Mouse (Mus musculus) testis, adult 2 months (tissue): ENCODE results near the gene Raly. TPM values are rescaled to one million over a fixed set of nuclear protein-coding genes. Genes with fewer than 3 reads are reported as not detected.

ENCODE experiments used
- H3K27ac ChIP-seq: fragments of 200-500 bp; 2 replicates; pipeline ENCODE4 v1.5.1; 2012; ENCODE audit warnings: low read depth, low read length; ENCODE audit not compliant: control insufficient read depth, insufficient read depth
- H3K27me3 ChIP-seq: fragments of 200-500 bp; 2 replicates; pipeline ENCODE4 v1.6.1; 2012; ENCODE audit warnings: mild to moderate bottlenecking, low read length, moderate library complexity; ENCODE audit not compliant: control insufficient read depth, insufficient read depth
- H3K36me3 ChIP-seq: fragments of 200-500 bp; 2 replicates; pipeline ENCODE4 v1.6.1; 2012; ENCODE audit warnings: mild to moderate bottlenecking, low read length; ENCODE audit not compliant: control insufficient read depth, insufficient read depth
- H3K4me1 ChIP-seq: fragments of 200-500 bp; 2 replicates; pipeline ENCODE4 v1.6.1; 2012; ENCODE audit warnings: low read length; ENCODE audit not compliant: control insufficient read depth, insufficient read depth
- H3K4me3 ChIP-seq: fragments of 200-500 bp; 2 replicates; pipeline ENCODE4 v1.5.1; 2012; ENCODE audit warnings: low read depth, mild to moderate bottlenecking, low read length, moderate library complexity, mixed read lengths; ENCODE audit not compliant: control insufficient read depth
- CTCF ChIP-seq: fragments of 200-500 bp; IDR thresholded peaks from 2 replicates; pipeline ENCODE4 v1.5.1; 2012; ENCODE audit warnings: low read depth, mild to moderate bottlenecking, inconsistent platforms, low read length, moderate library complexity; ENCODE audit not compliant: control insufficient read depth, insufficient read depth, insufficient replicate concordance
- POLR2A ChIP-seq: fragments of 200-500 bp; IDR thresholded peaks from 2 replicates; pipeline ENCODE4 v1.6.1; 2012; ENCODE audit warnings: low read depth, mild to moderate bottlenecking, inconsistent platforms, low read length, moderate library complexity; ENCODE audit not compliant: control insufficient read depth
- polyA plus RNA-seq: library from polyadenylated mRNA; depleted of rRNA; stranded (reverse); fragments of >200 nt; gene quantifications from 2 replicates; pipeline ENCODE4 v1.2.3, GENCODE M21; 2012

The Raly gene
- polyA plus RNA-seq, 1 experiment: 62.8 TPM

DNA sequence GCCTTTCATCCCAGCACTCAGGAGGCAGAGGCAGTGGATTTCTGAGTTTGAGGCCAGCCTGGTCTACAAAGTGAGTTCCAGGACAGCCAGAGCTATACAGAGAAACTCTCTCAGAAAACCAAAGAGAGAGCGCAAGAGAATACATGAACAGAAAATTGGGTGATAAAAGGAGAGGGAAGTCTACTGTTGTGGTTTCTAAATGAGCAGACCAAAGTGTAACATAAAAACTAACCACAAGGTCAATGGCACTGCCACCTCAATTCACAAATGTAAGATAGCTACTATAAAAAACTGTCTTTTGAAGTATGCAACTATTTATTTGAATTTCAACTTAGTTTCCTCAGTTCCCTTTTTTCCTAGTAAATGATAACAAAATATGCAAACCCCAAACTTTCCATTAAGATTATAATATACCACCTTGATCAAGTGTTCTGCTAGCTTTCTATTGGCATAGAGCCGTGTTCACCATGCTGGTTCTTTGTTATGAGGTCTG, 36.8 kb upstream of the Raly start:
- peaks cover 5% of the 10 kb centered on the region for H3K4me1 ChIP-seq
- no peak overlapping the region for H3K4me3 ChIP-seq
- H3K36me3 ChIP-seq: no peaks in the 10 kb centered on the region
- H3K27ac ChIP-seq: no peak overlapping the region
- TF ChIP-seq POLR2A (no peak), CTCF (no peak)
- H3K27me3 ChIP-seq: no peaks in the 10 kb centered on the region

DNA sequence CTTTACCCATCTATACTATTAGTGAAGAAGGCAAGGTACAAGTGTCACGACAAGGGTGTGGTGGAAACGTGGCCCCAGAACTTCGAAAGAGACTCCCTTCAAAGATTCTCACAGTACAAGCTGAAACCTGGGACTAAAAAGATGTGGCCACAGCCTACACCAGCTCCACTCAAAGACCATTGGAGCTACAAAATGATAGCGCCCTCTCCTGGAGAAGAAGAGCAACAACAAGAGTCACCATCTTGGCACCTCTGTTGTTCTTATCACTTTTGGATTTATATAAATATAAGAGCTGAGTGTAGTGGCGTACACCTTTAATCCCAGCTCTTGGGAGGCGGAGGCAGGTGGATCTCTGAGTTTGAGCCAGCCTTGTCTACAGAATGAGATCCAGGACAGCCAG, 35.1 kb upstream of the Raly start:
- no peaks in the 10 kb centered on the region for H3K4me1 ChIP-seq
- H3K4me3 ChIP-seq: no peak overlapping the region
- no peak overlapping the region for H3K27ac ChIP-seq
- H3K36me3 ChIP-seq: no peaks in the 10 kb centered on the region
- TF ChIP-seq POLR2A: no peak
- TF ChIP-seq CTCF: no peak
- H3K27me3 ChIP-seq: no peaks in the 10 kb centered on the region

DNA sequence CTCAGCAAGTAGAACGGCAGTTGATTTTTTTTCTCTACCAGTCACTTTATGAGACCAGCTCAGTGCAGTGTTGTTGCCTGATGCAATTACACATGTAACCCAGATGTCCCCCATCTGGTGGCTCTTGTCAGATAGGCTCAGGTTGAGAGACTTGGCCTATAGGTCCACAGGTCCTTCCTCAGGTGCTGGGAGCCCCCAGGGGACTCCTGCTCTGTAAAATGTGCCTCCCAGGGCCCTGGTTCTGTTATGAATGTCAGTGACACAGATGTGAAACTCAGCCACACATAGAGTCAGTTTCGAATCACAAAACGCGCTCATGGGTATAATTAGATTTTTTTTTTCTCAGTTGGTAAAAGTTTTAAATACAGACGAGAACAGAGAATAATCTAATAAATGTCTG, 33.2 kb upstream of the Raly start:
- Histone ChIP-seq H3K4me1 (no peaks in the 10 kb centered on the region), H3K27me3 (no peaks in the 10 kb centered on the region), H3K36me3 (no peaks in the 10 kb centered on the region), H3K4me3 (no peak overlapping the region), H3K27ac (no peak overlapping the region)
- TF ChIP-seq CTCF: no peak
- TF ChIP-seq POLR2A: no peak

DNA sequence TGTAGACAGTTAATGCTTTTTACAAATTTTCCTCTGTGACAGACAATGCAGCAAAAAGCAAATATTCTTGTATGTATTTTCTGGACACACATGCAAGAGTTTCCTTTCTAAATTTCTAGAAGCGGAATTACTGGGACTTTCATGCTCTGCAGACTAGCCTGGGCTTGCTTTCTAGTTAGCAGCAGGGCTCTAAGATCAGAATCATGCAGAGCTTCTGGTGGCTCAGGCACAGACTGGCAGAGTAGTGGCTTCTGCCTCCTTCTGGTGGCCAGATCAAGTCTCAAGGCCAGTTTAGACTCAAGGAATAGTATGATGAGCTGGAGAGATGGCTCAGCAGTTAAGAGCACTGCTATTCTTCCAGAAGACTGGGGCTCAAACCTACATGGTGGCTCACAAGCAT, 32.4 kb upstream of the Raly start:
- Histone ChIP-seq H3K27me3 (no peaks in the 10 kb centered on the region), H3K4me3 (no peak overlapping the region), H3K36me3 (no peaks in the 10 kb centered on the region), H3K4me1 (no peaks in the 10 kb centered on the region), H3K27ac (no peak overlapping the region)
- TF ChIP-seq CTCF: no peak
- TF ChIP-seq POLR2A: no peak

DNA sequence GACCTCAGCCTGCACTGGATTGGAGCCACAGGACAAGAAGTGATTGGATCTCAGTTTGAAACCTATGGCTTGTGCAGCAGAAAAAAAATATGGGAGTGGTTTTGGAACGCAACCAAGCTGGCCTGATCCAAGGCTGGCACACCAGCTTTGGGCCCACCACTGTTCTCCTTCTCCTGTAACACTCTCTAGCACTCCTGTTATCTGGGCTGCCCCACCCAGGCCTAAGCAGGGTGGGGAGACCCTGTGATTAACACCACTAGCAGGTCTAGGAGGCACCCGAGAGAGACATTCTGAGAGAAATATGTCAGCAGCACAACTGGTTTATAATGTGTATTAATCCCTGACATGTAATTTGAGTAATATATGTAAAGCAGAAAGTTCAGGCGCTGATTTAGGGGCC, 27.7 kb upstream of the Raly start:
- H3K27me3 ChIP-seq: no peaks in the 10 kb centered on the region
- no peak overlapping the region for H3K27ac ChIP-seq
- H3K4me1 ChIP-seq: no peaks in the 10 kb centered on the region
- TF ChIP-seq CTCF (no peak), POLR2A (no peak)
- H3K36me3 ChIP-seq: no peaks in the 10 kb centered on the region
- H3K4me3 ChIP-seq: no peak overlapping the region

DNA sequence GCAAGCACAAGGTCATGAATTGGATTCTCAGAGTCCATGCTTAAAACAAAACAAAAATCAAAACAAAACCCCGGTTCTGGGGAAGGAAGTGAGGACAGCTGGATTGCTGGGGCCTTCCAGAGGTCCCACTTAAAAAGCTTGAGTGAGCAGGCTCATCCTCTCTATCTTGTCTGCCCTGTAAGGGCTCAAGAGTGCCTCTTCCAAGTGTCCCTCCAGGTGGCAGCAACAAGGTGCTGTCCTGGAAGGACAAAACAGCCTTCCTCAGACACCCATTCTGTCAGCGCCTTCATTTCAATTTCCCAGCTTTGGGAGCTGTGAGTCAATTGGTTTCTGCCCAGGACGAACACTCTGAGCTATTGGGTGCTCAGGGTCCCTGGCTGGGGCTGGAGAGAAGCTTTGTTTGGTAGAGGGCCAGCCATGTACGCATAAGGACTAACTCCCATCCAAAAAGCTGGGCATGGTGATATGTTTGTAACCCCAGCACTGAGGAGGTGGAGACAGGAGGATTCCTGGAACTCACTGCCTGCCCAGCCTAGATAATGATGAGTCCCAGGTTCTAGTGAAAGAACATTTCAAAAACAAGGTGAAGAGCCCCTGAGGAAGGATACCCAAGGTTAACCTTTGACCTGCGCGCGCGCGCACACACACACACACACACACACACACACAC, 25.9 kb upstream of the Raly start:
- no peak overlapping the region for H3K4me3 ChIP-seq
- no peaks in the 10 kb centered on the region for H3K27me3 ChIP-seq
- no peaks in the 10 kb centered on the region for H3K36me3 ChIP-seq
- no peak overlapping the region for H3K27ac ChIP-seq
- no peaks in the 10 kb centered on the region for H3K4me1 ChIP-seq
- TF ChIP-seq CTCF (no peak), POLR2A (no peak)

DNA sequence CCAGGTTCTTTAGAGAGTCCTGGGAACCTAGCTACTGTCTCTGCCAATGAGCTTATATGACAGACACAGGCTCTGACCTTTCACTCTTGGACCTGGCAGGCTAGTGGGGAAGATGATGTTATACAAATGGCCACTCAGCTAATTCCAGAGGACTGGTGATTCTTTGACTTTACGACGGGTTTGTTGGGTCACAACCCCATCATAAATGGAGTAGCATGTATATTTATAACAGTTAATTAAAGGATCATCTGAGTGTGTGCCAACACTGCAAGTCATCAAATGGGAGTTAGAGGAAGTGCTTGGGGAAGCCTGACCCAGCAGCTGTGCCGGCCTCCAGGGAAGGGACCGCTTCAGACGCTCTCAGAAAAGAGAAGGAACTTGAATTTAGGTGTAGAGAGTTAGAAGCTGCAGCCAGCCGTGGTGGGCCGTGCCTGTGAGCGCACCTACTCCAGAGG, 25.3 kb upstream of the Raly start:
- H3K27me3 ChIP-seq: no peaks in the 10 kb centered on the region
- TF ChIP-seq POLR2A: no peak
- H3K4me3 ChIP-seq: no peak overlapping the region
- no peak overlapping the region for H3K27ac ChIP-seq
- H3K4me1 ChIP-seq: no peaks in the 10 kb centered on the region
- H3K36me3 ChIP-seq: no peaks in the 10 kb centered on the region

DNA sequence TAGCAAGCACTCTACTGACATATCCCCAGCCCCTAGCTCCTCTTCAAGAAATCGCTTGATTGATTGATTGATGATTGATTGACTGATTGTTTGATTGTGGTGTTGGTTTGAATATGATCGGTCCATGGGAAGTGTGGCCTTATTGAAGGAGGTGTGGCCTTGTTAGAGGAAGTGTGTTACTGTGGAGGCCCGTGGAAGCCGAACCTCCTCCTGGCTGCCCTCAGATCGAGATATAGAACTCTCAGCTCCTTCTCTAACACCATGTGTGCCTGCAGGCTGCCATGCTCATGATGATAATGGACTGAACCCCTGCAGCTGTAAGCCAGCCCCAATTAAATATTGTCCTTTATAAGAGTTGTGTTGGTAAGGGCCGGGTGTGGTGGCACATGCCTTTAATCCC, 23.8 kb upstream of the Raly start:
- Histone ChIP-seq H3K36me3 (no peaks in the 10 kb centered on the region), H3K27me3 (no peaks in the 10 kb centered on the region), H3K27ac (no peak overlapping the region), H3K4me3 (no peak overlapping the region), H3K4me1 (no peaks in the 10 kb centered on the region)
- no peak for TF ChIP-seq POLR2A
- no peak for TF ChIP-seq CTCF
